Comparison of ENCODE assay signal across 8 mouse cellular contexts in the genomic region with DNA sequence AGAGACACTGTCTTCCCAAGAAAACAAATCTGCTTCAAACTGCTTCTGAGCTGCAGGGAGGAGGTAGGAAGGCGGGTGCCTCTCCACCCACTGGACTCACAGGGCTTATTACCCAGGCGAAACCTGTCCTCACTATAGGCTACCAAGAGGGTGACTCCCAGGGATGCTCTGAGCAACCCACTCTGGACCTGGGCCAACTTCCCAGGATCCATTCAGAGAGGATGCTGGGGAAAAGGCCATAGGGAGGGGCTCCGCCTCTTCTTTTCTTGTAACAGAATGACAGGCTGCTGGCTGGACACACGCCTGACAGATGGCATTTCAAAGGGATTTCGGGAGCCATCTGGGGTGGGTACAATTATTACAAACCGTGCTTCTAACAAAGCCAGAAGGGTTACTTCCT.
DNase-seq lines count a peak whose midpoint lies in the region; TF ChIP-seq lines count a peak whose summit lies in the region.

No protein-coding gene starts in this region.

- no peaks in the 10 kb centered on the region for H3K27me3 ChIP-seq in kidney, adult 2 months (replicated peaks; ENCODE audit: control insufficient read depth, insufficient read depth, low read length)

- peak; percentile 49 for DNase-seq in testis, postnatal 10 days (ENCODE audit: low spot score)
- no peak for DNase-seq in testis, postnatal 14 days (ENCODE audit: low spot score)
- peak; percentile 79 for DNase-seq in embryo, embryonic 11 days
- DNase-seq in gastrocnemius, postnatal 10 days: peak; percentile 41
- DNase-seq in left cerebral cortex, adult 8-10 months (ENCODE audit: low spot score in 2 of 2): peak; percentile 51 to 67
- DNase-seq in retina, embryonic 14.5 days (ENCODE audit: low spot score): peak; percentile 78
- no peak for DNase-seq in thymus, postnatal 4 days
- DNase-seq in kidney, adult 2 months: no peak

- H3K36me3 ChIP-seq in kidney, adult 2 months (ENCODE audit: control insufficient read depth, insufficient read depth, low read length): no peaks in the 10 kb centered on the region

- no peak for TF ChIP-seq CTCF in kidney, adult 2 months (conservative IDR thresholded peaks at IDR 0.05; ENCODE audit: insufficient read depth, insufficient read length, low read depth, low read length)

- no peak overlapping the region for H3K4me3 ChIP-seq in kidney, adult 2 months (ENCODE audit: insufficient read depth, low read depth, low read length)

- peaks cover 6% of the 10 kb centered on the region; the same call in 1 of the 2 replicates for H3K4me1 ChIP-seq in kidney, adult 2 months (ENCODE audit: control insufficient read depth, insufficient read depth, low read length)

- no peak for TF ChIP-seq POLR2A in kidney, adult 2 months (IDR thresholded peaks at IDR 0.05; ENCODE audit: low read depth, low read length)

- 69% methylated on average over 6 of the region's 6 CpGs for WGBS in kidney, adult 2 months

- H3K27ac ChIP-seq in kidney, adult 2 months (ENCODE audit: insufficient read depth, low read depth, low read length): no peak overlapping the region

Comparison
In these comparisons a context has a peak if more than half of its experiments do, and no peak if none do; other contexts are left out.
1. DNase-seq: peak in testis, postnatal 10 days (single experiment), embryo, embryonic 11 days (single experiment), gastrocnemius, postnatal 10 days (single experiment), left cerebral cortex, adult 8-10 months (2 of 2) and retina, embryonic 14.5 days (single experiment); none in testis, postnatal 14 days (single experiment), thymus, postnatal 4 days (single experiment) and kidney, adult 2 months (single experiment).